Mouse (Mus musculus): ENCODE measurements around the gene Ajap1. TPM values are rescaled to one million over a fixed set of nuclear protein-coding genes. Genes with fewer than 3 reads are reported as not detected.

Gene Ajap1
- polyA plus RNA-seq, 1 experiment from 2014 or later = 0.10 TPM

- H3K27me3 ChIP-seq (replicated peaks) = no peaks in the 10 kb centered on the region
- no peaks in the 10 kb centered on the region for H3K36me3 ChIP-seq
- no peak overlapping the region for H3K4me2 ChIP-seq
- H3K4me3 ChIP-seq = no peak overlapping the region
- no peak for ATAC-seq (ENCODE audit: insufficient number of reproducible peaks, low FRiP score)
- no peaks in the 10 kb centered on the region for H3K9me3 ChIP-seq (replicated peaks)
- H3K4me1 ChIP-seq (replicated peaks) = no peaks in the 10 kb centered on the region
- H3K27ac ChIP-seq (ENCODE audit: poor library complexity, severe bottlenecking) = no peak overlapping the region
- H3K9ac ChIP-seq = no peak overlapping the region
- 85% methylated on average over 8 of the region's 8 CpGs for WGBS
These were observed 31.1 kb downstream of the Ajap1 start for GRCm38 (mm10) chr4:153451516-153451915.

GRCm38 (mm10) chr4:153442522-153442921 is 40.1 kb downstream of the Ajap1 start:
- WGBS = 81% methylated on average over 10 of the region's 10 CpGs
- no peaks in the 10 kb centered on the region for H3K36me3 ChIP-seq
- H3K27me3 ChIP-seq (replicated peaks) = peaks cover 19% of the 10 kb centered on the region
- ATAC-seq (ENCODE audit: insufficient number of reproducible peaks, low FRiP score) = no peak
- H3K27ac ChIP-seq (ENCODE audit: poor library complexity, severe bottlenecking) = no peak overlapping the region
- H3K4me2 ChIP-seq = no peak overlapping the region
- no peaks in the 10 kb centered on the region for H3K4me1 ChIP-seq (replicated peaks)
- H3K9me3 ChIP-seq (replicated peaks) = no peaks in the 10 kb centered on the region
- no peak overlapping the region for H3K9ac ChIP-seq
- no peak overlapping the region for H3K4me3 ChIP-seq

- no peak overlapping the region for H3K4me3 ChIP-seq
- 57% methylated on average over 11 of the region's 11 CpGs for whole genome bisulfite sequencing
- no peak overlapping the region for H3K27ac ChIP-seq (ENCODE audit: poor library complexity, severe bottlenecking)
- no peaks in the 10 kb centered on the region for H3K36me3 ChIP-seq
- peaks cover 11% of the 10 kb centered on the region for H3K27me3 ChIP-seq (replicated peaks)
- no peak for ATAC-seq (ENCODE audit: insufficient number of reproducible peaks, low FRiP score)
- no peak overlapping the region for H3K9ac ChIP-seq
- no peaks in the 10 kb centered on the region for H3K9me3 ChIP-seq (replicated peaks)
- H3K4me1 ChIP-seq (replicated peaks) = no peaks in the 10 kb centered on the region
- no peak overlapping the region for H3K4me2 ChIP-seq
These were observed 42.7 kb downstream of the Ajap1 start for GRCm38 (mm10) chr4:153439868-153440267.

- WGBS = 74% methylated on average over 12 of the region's 12 CpGs
- H3K27me3 ChIP-seq (replicated peaks) = peaks cover 11% of the 10 kb centered on the region
- H3K9me3 ChIP-seq (replicated peaks) = no peaks in the 10 kb centered on the region
- no peak overlapping the region for H3K27ac ChIP-seq (ENCODE audit: poor library complexity, severe bottlenecking)
- H3K4me1 ChIP-seq (replicated peaks) = no peaks in the 10 kb centered on the region
- no peak overlapping the region for H3K4me2 ChIP-seq
- no peak overlapping the region for H3K4me3 ChIP-seq
- no peak overlapping the region for H3K9ac ChIP-seq
- no peak for ATAC-seq (ENCODE audit: insufficient number of reproducible peaks, low FRiP score)
- no peaks in the 10 kb centered on the region for H3K36me3 ChIP-seq
These were observed 43.6 kb downstream of the Ajap1 start for GRCm38 (mm10) chr4:153439031-153439430.

- H3K4me2 ChIP-seq = no peak overlapping the region
- no peak overlapping the region for H3K9ac ChIP-seq
- no peak overlapping the region for H3K27ac ChIP-seq (ENCODE audit: poor library complexity, severe bottlenecking)
- H3K9me3 ChIP-seq (replicated peaks) = no peaks in the 10 kb centered on the region
- WGBS = 72% methylated on average over 9 of the region's 9 CpGs
- no peaks in the 10 kb centered on the region for H3K36me3 ChIP-seq
- H3K27me3 ChIP-seq (replicated peaks) = peaks cover 11% of the 10 kb centered on the region
- no peak overlapping the region for H3K4me3 ChIP-seq
- no peaks in the 10 kb centered on the region for H3K4me1 ChIP-seq (replicated peaks)
- ATAC-seq (ENCODE audit: insufficient number of reproducible peaks, low FRiP score) = no peak
These were observed 45.4 kb downstream of the Ajap1 start for GRCm38 (mm10) chr4:153437196-153437595.

- WGBS = 78% methylated on average over 5 of the region's 5 CpGs
- ATAC-seq (ENCODE audit: insufficient number of reproducible peaks, low FRiP score) = no peak
These were observed 46.7 kb downstream of the Ajap1 start for GRCm38 (mm10) chr4:153435917-153436316.

GRCm38 (mm10) chr4:153429971-153430370 is 52.6 kb downstream of the Ajap1 start:
- H3K9ac ChIP-seq = no peak overlapping the region
- 0 out of 2 replicates have a peak, but pooled peaks cover 4% of the 10 kb centered on the region for H3K27me3 ChIP-seq (replicated peaks)
- no peaks in the 10 kb centered on the region for H3K36me3 ChIP-seq
- no peak overlapping the region for H3K4me2 ChIP-seq
- ATAC-seq (ENCODE audit: insufficient number of reproducible peaks, low FRiP score) = no peak
- H3K9me3 ChIP-seq (replicated peaks) = peaks cover 7% of the 10 kb centered on the region; the same call in 1 of the 2 replicates
- H3K27ac ChIP-seq (ENCODE audit: poor library complexity, severe bottlenecking) = no peak overlapping the region
- 81% methylated on average over 2 of the region's 2 CpGs for WGBS
- H3K4me1 ChIP-seq (replicated peaks) = no peaks in the 10 kb centered on the region
- H3K4me3 ChIP-seq = no peak overlapping the region

More at GRCm38 (mm10) chr4:153435917-153436316, 46.7 kb downstream of the Ajap1 start:
- Histone ChIP-seq H3K4me3 (no peak overlapping the region), H3K4me1 (replicated peaks) (no peaks in the 10 kb centered on the region), H3K36me3 (no peaks in the 10 kb centered on the region), H3K9ac (no peak overlapping the region), H3K9me3 (replicated peaks) (no peaks in the 10 kb centered on the region), H3K27me3 (replicated peaks) (peaks cover 4% of the 10 kb centered on the region; the same call in 1 of the 2 replicates), H3K27ac (ENCODE audit: poor library complexity, severe bottlenecking) (no peak overlapping the region), H3K4me2 (no peak overlapping the region)

- 78% methylated on average over 16 of the region's 16 CpGs for WGBS
These were observed 56.5 kb downstream of the Ajap1 start for GRCm38 (mm10) chr4:153425961-153426656.

GRCm38 (mm10) chr4:153424324-153424723 is 58.3 kb downstream of the Ajap1 start:
- WGBS = 69% methylated on average over 10 of the region's 10 CpGs
- H3K27ac ChIP-seq (ENCODE audit: poor library complexity, severe bottlenecking) = no peak overlapping the region

More at GRCm38 (mm10) chr4:153425961-153426656, 56.5 kb downstream of the Ajap1 start:
- H3K27me3 ChIP-seq (replicated peaks) = peaks cover 4% of the 10 kb centered on the region; the same call in 1 of the 2 replicates
- H3K9ac ChIP-seq = no peak overlapping the region
- no peaks in the 10 kb centered on the region for H3K4me1 ChIP-seq (replicated peaks)
- no peak overlapping the region for H3K27ac ChIP-seq (ENCODE audit: poor library complexity, severe bottlenecking)
- peaks cover 7% of the 10 kb centered on the region; the same call in 1 of the 2 replicates for H3K9me3 ChIP-seq (replicated peaks)
- no peak overlapping the region for H3K4me3 ChIP-seq
- no peak overlapping the region for H3K4me2 ChIP-seq
- no peaks in the 10 kb centered on the region for H3K36me3 ChIP-seq
- no peak for ATAC-seq (ENCODE audit: insufficient number of reproducible peaks, low FRiP score)

GRCm38 (mm10) chr4:153417926-153418325 is 64.7 kb downstream of the Ajap1 start:
- Histone ChIP-seq H3K9ac (peak overlapping the region; percentile 42; the same call in 1 of the 2 replicates), H3K36me3 (no peaks in the 10 kb centered on the region), H3K9me3 (replicated peaks) (no peaks in the 10 kb centered on the region), H3K27ac (ENCODE audit: poor library complexity, severe bottlenecking) (no peak overlapping the region), H3K4me2 (peak overlapping the region; percentile 72), H3K4me3 (peak overlapping the region; percentile 40), H3K4me1 (replicated peaks) (peaks cover 20% of the 10 kb centered on the region), H3K27me3 (replicated peaks) (peaks cover 31% of the 10 kb centered on the region)
- peak; percentile 22; the same call in 1 of the 2 replicates for ATAC-seq (ENCODE audit: insufficient number of reproducible peaks, low FRiP score)
- 5% methylated on average over 11 of the region's 12 CpGs for WGBS

More at GRCm38 (mm10) chr4:153424324-153424723, 58.3 kb downstream of the Ajap1 start:
- ATAC-seq (ENCODE audit: insufficient number of reproducible peaks, low FRiP score) = no peak
- Histone ChIP-seq H3K4me2 (no peak overlapping the region), H3K4me3 (no peak overlapping the region), H3K27me3 (replicated peaks) (peaks cover 15% of the 10 kb centered on the region), H3K9me3 (replicated peaks) (no peaks in the 10 kb centered on the region), H3K36me3 (no peaks in the 10 kb centered on the region), H3K9ac (no peak overlapping the region), H3K4me1 (replicated peaks) (no peaks in the 10 kb centered on the region)

- H3K9me3 ChIP-seq (replicated peaks) = no peaks in the 10 kb centered on the region
- H3K4me1 ChIP-seq (replicated peaks) = peaks cover 20% of the 10 kb centered on the region
- peaks cover 31% of the 10 kb centered on the region for H3K27me3 ChIP-seq (replicated peaks)
- peak overlapping the region; percentile 72 for H3K4me2 ChIP-seq
- WGBS = 2% methylated on average over 22 of the region's 23 CpGs
- peak; percentile 61 for ATAC-seq (ENCODE audit: insufficient number of reproducible peaks, low FRiP score)
- peak overlapping the region; percentile 40 for H3K4me3 ChIP-seq
- H3K27ac ChIP-seq (ENCODE audit: poor library complexity, severe bottlenecking) = no peak overlapping the region
- H3K9ac ChIP-seq = peak overlapping the region; percentile 42; the same call in 1 of the 2 replicates
- H3K36me3 ChIP-seq = no peaks in the 10 kb centered on the region
These were observed 65.3 kb downstream of the Ajap1 start for GRCm38 (mm10) chr4:153417164-153417896.
